Mouse (Mus musculus) heart, embryonic 13.5 days (tissue): Measurements from ENCODE around the gene Rhot2. TPM values are rescaled to one million over a fixed set of nuclear protein-coding genes. Genes with fewer than 3 reads are reported as not detected.
A peak's percentile ranks its signal among the peaks of the same experiment; 100 is the strongest.

Experiments used
- ATAC-seq: fragments of 200-750 bp; cut with Nextera tagmentation; 2 replicates; pipeline ENCODE4 v1.8.0; 2017; ENCODE audit warnings: moderate TSS enrichment; ENCODE audit not compliant: insufficient number of reproducible peaks, low FRiP score, low TSS enrichment; ENCODE audit errors: extremely low read depth
- H3K27ac ChIP-seq: fragments of 300-500 bp; sonication (generic); replicated peaks from 2 replicates; pipeline ENCODE4 v1.5.1; 2015; ENCODE audit warnings: moderate library complexity, mild to moderate bottlenecking, inconsistent platforms
- H3K27me3 ChIP-seq: fragments of 300-500 bp; sonication (generic); replicated peaks from 2 replicates; pipeline ENCODE4 v1.6.1; 2015; ENCODE audit warnings: mild to moderate bottlenecking, inconsistent platforms
- H3K36me3 ChIP-seq: fragments of 300-500 bp; sonication (generic); 2 replicates; pipeline ENCODE4 v1.6.1; 2015; ENCODE audit warnings: mild to moderate bottlenecking, inconsistent platforms
- H3K4me1 ChIP-seq: fragments of 300-500 bp; sonication (generic); 2 replicates; pipeline ENCODE4 v1.6.1; 2015; ENCODE audit warnings: inconsistent platforms
- H3K4me2 ChIP-seq: fragments of 300-500 bp; sonication (generic); 2 replicates; pipeline ENCODE4 v1.6.1; 2015; ENCODE audit warnings: inconsistent platforms, mild to moderate bottlenecking, moderate library complexity
- H3K4me3 ChIP-seq: fragments of 300-500 bp; sonication (generic); 2 replicates; pipeline ENCODE4 v1.5.1; 2015; ENCODE audit warnings: moderate library complexity, mild to moderate bottlenecking, inconsistent platforms
- H3K9ac ChIP-seq: fragments of 300-500 bp; sonication (generic); 2 replicates; pipeline ENCODE4 v1.6.1; 2015; ENCODE audit warnings: inconsistent platforms, mild to moderate bottlenecking, moderate library complexity
- H3K9me3 ChIP-seq: fragments of 300-500 bp; sonication (generic); 2 replicates; pipeline ENCODE4 v1.6.1; 2016; ENCODE audit warnings: inconsistent platforms
- WGBS: fragments of 180-500 bp; shearing (Covaris S2); methylation state at CpG from one replicate; pipeline ENCODE4 v1.1.7; 2015; ENCODE audit warnings: mixed read lengths; 5-methylcytosine and 5-hydroxymethylcytosine counted together
- polyA plus RNA-seq: library from polyadenylated mRNA; unstranded; fragments of >200 nt; fragmentation: Nextera tagmentation; extraction: Ambion mirVana; gene quantifications from 2 replicates; pipeline ENCODE4 v1.2.1, GENCODE M21; 2015

Rhot2 gene
- polyA plus RNA-seq, 1 experiment from 2014 or later = 18.3 TPM

- no peak for ATAC-seq
- H3K9me3 ChIP-seq = no peaks in the 10 kb centered on the region
- 89% methylated on average over 6 of the region's 6 CpGs for WGBS
- H3K27ac ChIP-seq = no peak overlapping the region
- no peaks in the 10 kb centered on the region for H3K27me3 ChIP-seq
- H3K4me2 ChIP-seq = no peak overlapping the region
- no peak overlapping the region for H3K9ac ChIP-seq
- peaks cover 42% of the 10 kb centered on the region for H3K4me1 ChIP-seq
- no peak overlapping the region for H3K4me3 ChIP-seq
- H3K36me3 ChIP-seq = peaks cover 28% of the 10 kb centered on the region
These were observed 19.0 kb upstream of the Rhot2 start for GRCm38 (mm10) chr17:25863681-25864080.

DNA sequence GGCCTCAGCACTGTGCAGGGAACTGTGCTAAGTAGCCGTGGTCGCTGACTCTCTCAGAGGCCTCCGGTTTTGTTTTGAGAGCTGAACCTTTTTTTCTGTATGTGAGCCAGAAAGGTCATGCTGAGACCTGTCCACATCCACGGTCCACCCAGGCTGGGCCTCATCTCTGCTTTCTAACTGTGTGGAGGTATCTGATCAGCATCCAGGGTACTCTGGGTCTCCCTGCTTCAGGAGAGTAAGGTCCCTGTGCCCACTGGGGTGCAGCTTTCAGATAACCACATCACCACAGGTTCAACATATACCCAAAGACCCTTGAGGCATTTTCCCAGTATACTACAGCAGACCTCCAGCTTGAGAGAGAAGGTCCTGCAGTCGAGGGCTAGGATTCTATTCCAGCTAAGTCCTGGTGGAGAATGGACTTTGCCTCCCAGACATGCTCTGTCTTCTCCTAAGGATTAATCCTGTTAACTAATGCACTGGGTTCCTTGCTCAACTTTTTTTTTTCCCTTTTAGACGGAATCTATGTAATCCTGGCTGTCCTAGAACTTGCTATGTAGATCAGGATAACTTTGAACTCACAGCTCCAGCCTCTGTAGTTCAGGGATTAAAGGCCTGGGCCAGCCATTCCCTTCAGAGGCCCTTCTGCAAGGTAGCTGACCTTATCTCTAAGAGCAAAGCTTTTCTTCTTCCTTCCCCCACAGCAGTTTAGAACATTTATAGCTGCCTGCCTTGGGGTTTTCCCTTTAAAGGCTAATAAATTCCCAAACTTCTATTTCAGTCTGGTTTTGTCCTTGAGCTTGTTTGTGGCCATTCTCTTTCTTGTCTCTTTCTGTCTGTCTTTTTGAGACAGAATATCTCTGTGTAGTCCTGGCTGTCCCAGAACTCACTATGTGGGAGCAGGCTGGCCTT is 17.3 kb upstream of the Rhot2 start:
- ATAC-seq = no peak
- Histone ChIP-seq H3K9me3 (no peaks in the 10 kb centered on the region), H3K36me3 (peaks cover 31% of the 10 kb centered on the region), H3K4me2 (peak overlapping the region; percentile 94), H3K9ac (peak overlapping the region; percentile 89), H3K4me1 (peaks cover 29% of the 10 kb centered on the region), H3K4me3 (peak overlapping the region; percentile 74), H3K27me3 (no peaks in the 10 kb centered on the region), H3K27ac (peak overlapping the region; percentile 75)
- WGBS = 10% methylated on average over 6 of the region's 6 CpGs

DNA sequence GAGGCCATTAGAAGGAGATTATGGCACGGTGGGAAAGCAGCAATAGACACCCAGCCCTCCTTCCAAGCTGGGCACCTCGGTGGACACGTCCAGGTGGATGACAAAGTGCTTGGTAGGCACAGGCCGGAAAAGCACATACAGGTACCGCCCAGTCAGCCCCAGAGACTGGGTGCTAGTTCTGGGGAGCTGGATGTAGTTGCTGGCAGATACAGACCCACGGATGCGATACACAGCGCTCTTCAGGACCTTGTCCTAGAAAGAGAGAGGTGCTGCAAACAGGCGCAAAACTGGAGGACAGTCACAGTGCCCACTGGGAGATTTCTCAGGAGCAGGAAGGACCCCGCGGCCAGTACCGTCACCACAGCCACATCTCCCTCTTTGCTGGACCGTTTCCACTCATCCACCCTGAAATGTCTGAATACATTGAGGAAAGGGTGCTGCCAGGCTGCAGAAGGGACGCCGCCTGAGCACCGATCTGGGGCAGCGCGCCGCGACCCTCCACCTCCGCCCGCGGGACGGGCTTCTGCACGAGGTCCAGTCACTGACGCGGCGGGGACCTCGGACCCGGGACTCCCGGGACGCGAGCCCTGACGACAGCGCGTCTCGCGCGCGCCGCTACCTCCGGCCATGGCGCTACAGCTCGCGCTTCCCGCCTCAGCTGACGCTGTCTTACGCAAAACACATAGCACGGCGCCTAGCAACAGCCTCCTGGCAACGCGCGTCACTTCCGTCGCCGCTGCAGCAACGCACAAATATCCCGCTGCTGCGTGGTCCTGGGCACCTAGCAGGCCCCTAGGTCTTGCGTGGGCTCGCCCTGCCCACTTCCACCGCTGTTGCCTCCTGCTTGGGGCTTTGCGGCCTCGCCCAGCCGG is 16.4 kb upstream of the Rhot2 start, which contains the start of gene Wdr90:
Gene Wdr90 (minus strand): TSS at position 670 of the 872 bp plus-strand sequence.
- H3K9me3 ChIP-seq = no peaks in the 10 kb centered on the region
- peaks cover 33% of the 10 kb centered on the region for H3K36me3 ChIP-seq
- peak within 1 kb of the TSS; percentile 74 for H3K4me3 ChIP-seq
- H3K4me1 ChIP-seq = peaks cover 20% of the 10 kb centered on the region
- 3% methylated on average over 65 of the region's 65 CpGs for WGBS
- H3K4me2 ChIP-seq = peak within 1 kb of the TSS; percentile 94
- peak; percentile 75 for ATAC-seq
- H3K27ac ChIP-seq = peak within 1 kb of the TSS; percentile 75
- peak within 1 kb of the TSS; percentile 89 for H3K9ac ChIP-seq
- H3K27me3 ChIP-seq = no peaks in the 10 kb centered on the region

GRCm38 (mm10) chr17:25860229-25860628 is 15.6 kb upstream of the Rhot2 start:
- Histone ChIP-seq H3K4me1 (peaks cover 16% of the 10 kb centered on the region), H3K4me3 (peak overlapping the region; percentile 74; the same call in 1 of the 2 replicates), H3K27me3 (no peaks in the 10 kb centered on the region), H3K9ac (peak overlapping the region; percentile 89), H3K36me3 (peaks cover 37% of the 10 kb centered on the region), H3K4me2 (peak overlapping the region; percentile 94), H3K27ac (no peak overlapping the region), H3K9me3 (no peaks in the 10 kb centered on the region)
- WGBS = 80% methylated on average over 6 of the region's 6 CpGs
- ATAC-seq = no peak

GRCm38 (mm10) chr17:25843636-25844395 is 835 bp downstream of the Rhot2 start:
- 1% methylated on average over 32 of the region's 38 CpGs for WGBS
- Histone ChIP-seq H3K9ac (peak overlapping the region; percentile 95), H3K4me3 (peak overlapping the region; percentile 84), H3K4me1 (peaks cover 22% of the 10 kb centered on the region), H3K9me3 (no peaks in the 10 kb centered on the region), H3K27ac (peak overlapping the region; percentile 88), H3K27me3 (no peaks in the 10 kb centered on the region), H3K4me2 (peak overlapping the region; percentile 88), H3K36me3 (peaks cover 72% of the 10 kb centered on the region)
- ATAC-seq = peak; percentile 23; the same call in 1 of the 2 replicates

DNA sequence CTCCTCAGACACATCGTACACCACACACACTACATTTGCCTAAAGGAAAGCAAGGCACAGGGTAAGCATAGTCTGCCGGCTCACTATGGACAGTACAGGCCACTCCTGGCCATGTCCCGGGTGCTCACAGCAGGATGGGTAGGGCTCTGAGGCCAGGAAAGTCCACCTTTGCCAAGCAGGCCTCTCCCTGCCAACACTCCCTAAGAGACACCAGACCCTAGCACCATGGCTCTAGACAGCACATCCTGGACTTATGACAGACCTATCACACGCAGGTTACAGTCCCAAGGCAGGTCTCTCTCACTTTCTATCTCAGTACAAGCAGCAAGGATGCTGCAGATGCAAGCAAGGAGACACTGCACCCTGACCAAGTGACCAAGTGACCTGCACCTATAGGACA is 1.5 kb downstream of the Rhot2 start:
- H3K36me3 ChIP-seq = peaks cover 72% of the 10 kb centered on the region

DNA sequence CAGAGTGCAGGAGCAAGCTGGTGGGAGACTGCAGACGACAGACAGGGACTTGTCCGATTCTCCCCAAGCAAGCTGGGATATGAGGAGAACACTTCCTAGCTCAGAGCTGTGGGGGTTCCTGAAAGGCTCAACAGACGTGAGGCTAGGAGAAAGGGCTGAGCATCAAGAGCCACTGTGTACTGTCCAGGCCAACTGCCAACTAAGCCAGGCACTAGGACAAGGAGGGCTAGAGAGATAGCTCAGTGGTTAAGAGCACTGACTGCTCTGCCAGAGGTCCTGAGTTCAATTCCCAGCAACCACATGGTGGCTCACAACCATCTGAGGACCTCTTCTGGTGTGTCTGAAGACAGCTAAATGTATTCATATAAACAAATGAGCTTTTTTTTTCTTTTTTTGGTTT is 2.1 kb downstream of the Rhot2 start:
- no peak overlapping the region for H3K4me2 ChIP-seq
- no peak overlapping the region for H3K4me3 ChIP-seq
- no peak for ATAC-seq
- H3K4me1 ChIP-seq = peaks cover 29% of the 10 kb centered on the region
- H3K27me3 ChIP-seq = no peaks in the 10 kb centered on the region
- H3K36me3 ChIP-seq = peaks cover 72% of the 10 kb centered on the region
- H3K9me3 ChIP-seq = no peaks in the 10 kb centered on the region
- no peak overlapping the region for H3K9ac ChIP-seq
- H3K27ac ChIP-seq = no peak overlapping the region
- 80% methylated on average over 3 of the region's 3 CpGs for WGBS

More for the DNA sequence above, 1.5 kb downstream of the Rhot2 start:
- H3K27me3 ChIP-seq = no peaks in the 10 kb centered on the region
- H3K4me2 ChIP-seq = peak overlapping the region; percentile 88
- peaks cover 23% of the 10 kb centered on the region for H3K4me1 ChIP-seq
- peak overlapping the region; percentile 88; the same call in 1 of the 2 replicates for H3K27ac ChIP-seq
- ATAC-seq = no peak
- no peaks in the 10 kb centered on the region for H3K9me3 ChIP-seq
- peak overlapping the region; percentile 84 for H3K4me3 ChIP-seq
- H3K9ac ChIP-seq = peak overlapping the region; percentile 95
- WGBS = 86% methylated on average over 4 of the region's 4 CpGs

DNA sequence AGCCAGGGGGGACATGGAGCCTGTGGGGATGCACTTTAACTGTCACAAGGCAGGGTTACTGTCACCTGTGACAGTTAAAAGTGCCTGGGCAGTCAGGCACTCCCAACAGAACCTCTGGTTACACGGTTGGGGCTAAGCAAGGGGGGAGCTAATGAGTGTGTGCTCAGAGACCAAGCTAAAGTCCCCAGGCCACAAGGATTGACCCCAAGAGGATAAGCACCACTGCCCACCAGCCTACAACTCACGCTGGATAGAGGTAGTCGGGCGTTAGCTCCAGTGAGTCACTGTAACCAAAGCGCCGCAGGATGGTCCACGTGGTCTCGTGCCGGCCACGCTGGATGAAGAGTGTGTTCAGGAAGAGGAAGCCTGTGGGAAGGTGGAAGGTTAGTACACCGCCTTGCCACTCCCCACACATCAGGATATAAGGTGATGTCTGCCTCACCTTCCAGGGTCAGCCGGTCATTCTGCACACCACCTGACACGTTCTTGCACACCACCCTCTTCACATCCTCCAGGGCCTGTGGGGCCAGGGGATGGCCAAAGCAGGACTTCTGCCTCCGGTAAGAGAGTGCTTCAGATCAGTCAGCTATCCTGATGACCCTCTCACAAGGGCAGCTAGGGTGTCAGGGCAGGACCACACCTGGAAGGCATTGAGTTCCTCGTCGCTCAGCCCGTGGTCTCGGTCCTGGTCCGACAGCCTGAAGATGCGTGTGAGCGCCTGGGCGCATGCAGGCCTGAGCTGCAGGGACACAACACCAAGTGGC is 3.4 kb downstream of the Rhot2 start, which contains the start of gene Gm20683:
Gene Gm20683 (minus strand): TSS at position 647 of the 764 bp plus-strand sequence.
- Histone ChIP-seq H3K27me3 (no peaks in the 10 kb centered on the region), H3K4me2 (no peak within 1 kb of the TSS), H3K9ac (no peak within 1 kb of the TSS), H3K27ac (no peak within 1 kb of the TSS), H3K4me1 (peaks cover 41% of the 10 kb centered on the region), H3K9me3 (no peaks in the 10 kb centered on the region), H3K36me3 (peaks cover 63% of the 10 kb centered on the region), H3K4me3 (no peak within 1 kb of the TSS)
- WGBS = 89% methylated on average over 22 of the region's 22 CpGs
- no peak for ATAC-seq

DNA sequence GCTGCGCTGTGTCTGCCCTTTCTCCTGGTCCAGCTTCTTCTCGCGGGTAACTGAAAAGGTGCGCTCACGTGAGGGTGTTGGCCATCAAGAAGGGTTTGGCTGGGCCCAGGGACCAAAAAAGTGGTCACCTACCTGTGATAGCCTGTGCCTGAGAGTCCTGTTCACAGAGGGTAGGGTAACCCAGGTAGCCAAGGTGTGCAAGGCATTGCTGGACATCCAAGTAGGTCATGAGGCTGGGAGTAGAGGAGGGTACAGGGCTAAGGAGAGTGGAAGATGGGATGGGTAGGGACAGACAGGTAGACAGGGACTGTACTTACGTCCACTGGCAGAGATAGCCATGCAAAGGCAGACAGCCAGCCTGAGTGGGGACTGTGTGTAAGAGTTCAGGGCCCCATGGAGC is 4.1 kb downstream of the Rhot2 start:
- H3K27ac ChIP-seq = no peak overlapping the region
- H3K4me2 ChIP-seq = no peak overlapping the region
- H3K27me3 ChIP-seq = no peaks in the 10 kb centered on the region
- H3K36me3 ChIP-seq = peaks cover 62% of the 10 kb centered on the region
- ATAC-seq = no peak
- no peak overlapping the region for H3K4me3 ChIP-seq
- WGBS = 95% methylated on average over 6 of the region's 6 CpGs
- H3K4me1 ChIP-seq = peaks cover 49% of the 10 kb centered on the region
- H3K9me3 ChIP-seq = no peaks in the 10 kb centered on the region
- no peak overlapping the region for H3K9ac ChIP-seq
